Mouse (Mus musculus) gonadal fat pad, adult 2 months (tissue): ENCODE data around the gene Usp47. TPM values are rescaled to one million over a fixed set of nuclear protein-coding genes. Genes with fewer than 3 reads are reported as not detected.

ENCODE experiments used
- DNase-seq: peaks from one replicate; pipeline ENCODE4 v3.0.0-alpha.2; 2012; ENCODE audit warnings: low read depth
- polyA plus RNA-seq: library from polyadenylated mRNA; depleted of rRNA; stranded (reverse); fragments of >200 nt; gene quantifications from 2 replicates; pipeline ENCODE4 v1.2.3, GENCODE M21; 2012; rRNA removed

Usp47 gene
- polyA plus RNA-seq: 15.4 and 17.0 TPM in 2 replicates

GRCm38 (mm10) chr7:112023150-112023600 is at the start of gene Usp47:
Gene Usp47 (plus strand): TSS chr7:112023504.
- no peak for DNase-seq

GRCm38 (mm10) chr7:111976401-111976800 is 46.9 kb upstream of the Usp47 start:
- DNase-seq: no peak

GRCm38 (mm10) chr7:111977871-111978270 is 45.4 kb upstream of the Usp47 start:
- DNase-seq: no peak

GRCm38 (mm10) chr7:111982296-111982695 is 41.0 kb upstream of the Usp47 start:
- no peak for DNase-seq

- no peak for DNase-seq
These were observed 38.8 kb upstream of the Usp47 start for GRCm38 (mm10) chr7:111984530-111984929.

GRCm38 (mm10) chr7:111985266-111985665 is 38.0 kb upstream of the Usp47 start:
- DNase-seq: no peak

GRCm38 (mm10) chr7:111986906-111987305 is 36.4 kb upstream of the Usp47 start:
- no peak for DNase-seq

- DNase-seq: no peak
These were observed 25.9 kb upstream of the Usp47 start for GRCm38 (mm10) chr7:111997441-111997840.

GRCm38 (mm10) chr7:111998446-111999004 is 24.8 kb upstream of the Usp47 start:
- no peak for DNase-seq

- no peak for DNase-seq
These were observed 23.9 kb upstream of the Usp47 start for GRCm38 (mm10) chr7:111999376-111999775.

- no peak for DNase-seq
These were observed 23.1 kb upstream of the Usp47 start for GRCm38 (mm10) chr7:112000166-112000565.

GRCm38 (mm10) chr7:112010511-112010910 is 12.8 kb upstream of the Usp47 start:
- DNase-seq: no peak

GRCm38 (mm10) chr7:112010976-112011375 is 12.3 kb upstream of the Usp47 start:
- no peak for DNase-seq

GRCm38 (mm10) chr7:112012102-112012501 is 11.2 kb upstream of the Usp47 start:
- no peak for DNase-seq

GRCm38 (mm10) chr7:112012621-112013177 is 10.6 kb upstream of the Usp47 start:
- DNase-seq: no peak

- DNase-seq: no peak
These were observed 9.2 kb upstream of the Usp47 start for GRCm38 (mm10) chr7:112014148-112014547.

GRCm38 (mm10) chr7:112022506-112023149 is 676 bp upstream of the Usp47 start:
- DNase-seq: no peak

- no peak for DNase-seq
These were observed 519 bp downstream of the Usp47 start for GRCm38 (mm10) chr7:112023601-112024445.

- no peak for DNase-seq
These were observed 1.1 kb downstream of the Usp47 start for GRCm38 (mm10) chr7:112024446-112024730.

GRCm38 (mm10) chr7:112024856-112025255 is 1.6 kb downstream of the Usp47 start:
- DNase-seq: no peak

- DNase-seq: no peak
These were observed 7.3 kb downstream of the Usp47 start for GRCm38 (mm10) chr7:112030594-112030993.

- DNase-seq: no peak
These were observed 12.5 kb downstream of the Usp47 start for GRCm38 (mm10) chr7:112035804-112036203.

GRCm38 (mm10) chr7:112036636-112037035 is 13.3 kb downstream of the Usp47 start:
- no peak for DNase-seq
